Mouse (Mus musculus) kidney, embryonic 14.5 days (tissue): ENCODE measurements around the gene Ralgds. TPM values are rescaled to one million over a fixed set of nuclear protein-coding genes. Genes with fewer than 3 reads are reported as not detected.

Experiments used
- ATAC-seq: fragments of 200-750 bp; cut with Nextera tagmentation; 2 replicates; pipeline ENCODE4 v1.8.0; 2017; ENCODE audit warnings: moderate number of reproducible peaks, mild to moderate bottlenecking, moderate TSS enrichment, moderate library complexity; ENCODE audit not compliant: low FRiP score, low TSS enrichment
- H3K27ac ChIP-seq: fragments of 300-500 bp; sonication (generic); 2 replicates; pipeline ENCODE4 v1.5.1; 2014; ENCODE audit warnings: low read depth, mild to moderate bottlenecking, low read length, moderate library complexity, mixed read lengths
- H3K27me3 ChIP-seq: fragments of 300-500 bp; sonication (generic); 2 replicates; pipeline ENCODE4 v1.6.1; 2014; ENCODE audit warnings: mild to moderate bottlenecking, low read length; ENCODE audit not compliant: control insufficient read depth, insufficient read depth
- H3K36me3 ChIP-seq: fragments of 300-500 bp; sonication (generic); 2 replicates; pipeline ENCODE4 v1.6.1; 2014; ENCODE audit warnings: low read length, mixed read lengths; ENCODE audit not compliant: control insufficient read depth, insufficient read depth
- H3K4me1 ChIP-seq: fragments of 300-500 bp; sonication (generic); 2 replicates; pipeline ENCODE4 v1.6.1; 2014; ENCODE audit warnings: low read length, mixed read lengths; ENCODE audit not compliant: control insufficient read depth, insufficient read depth
- H3K4me2 ChIP-seq: fragments of 300-500 bp; sonication (generic); replicated peaks from 2 replicates; pipeline ENCODE4 v1.6.1; 2014; ENCODE audit warnings: low read depth, mild to moderate bottlenecking, low read length
- H3K4me3 ChIP-seq: fragments of 300-500 bp; sonication (generic); 2 replicates; pipeline ENCODE4 v1.5.1; 2014; ENCODE audit warnings: mild to moderate bottlenecking, low read length
- H3K9ac ChIP-seq: fragments of 300-500 bp; sonication (generic); 2 replicates; pipeline ENCODE4 v1.6.1; 2014; ENCODE audit warnings: low read depth, mild to moderate bottlenecking, low read length, moderate library complexity
- H3K9me3 ChIP-seq: fragments of 300-500 bp; sonication (generic); 2 replicates; pipeline ENCODE4 v1.6.1; 2016; ENCODE audit warnings: low read length; ENCODE audit not compliant: control insufficient read depth
- WGBS: fragments of 180-500 bp; shearing (Covaris S2); extraction: QIAGEN DNeasy Blood & Tissue Kit; methylation state at CpG from one replicate; pipeline ENCODE4 v1.1.7; 2014; 5-methylcytosine and 5-hydroxymethylcytosine counted together
- polyA plus RNA-seq: library from polyadenylated mRNA; unstranded; fragments of >200 nt; fragmentation: Nextera tagmentation; extraction: Ambion mirVana; gene quantifications from 2 replicates; pipeline ENCODE4 v1.2.1, GENCODE M21; 2014

Gene Ralgds
- polyA plus RNA-seq, 1 experiment from 2014 or later, result 26.6 TPM

DNA sequence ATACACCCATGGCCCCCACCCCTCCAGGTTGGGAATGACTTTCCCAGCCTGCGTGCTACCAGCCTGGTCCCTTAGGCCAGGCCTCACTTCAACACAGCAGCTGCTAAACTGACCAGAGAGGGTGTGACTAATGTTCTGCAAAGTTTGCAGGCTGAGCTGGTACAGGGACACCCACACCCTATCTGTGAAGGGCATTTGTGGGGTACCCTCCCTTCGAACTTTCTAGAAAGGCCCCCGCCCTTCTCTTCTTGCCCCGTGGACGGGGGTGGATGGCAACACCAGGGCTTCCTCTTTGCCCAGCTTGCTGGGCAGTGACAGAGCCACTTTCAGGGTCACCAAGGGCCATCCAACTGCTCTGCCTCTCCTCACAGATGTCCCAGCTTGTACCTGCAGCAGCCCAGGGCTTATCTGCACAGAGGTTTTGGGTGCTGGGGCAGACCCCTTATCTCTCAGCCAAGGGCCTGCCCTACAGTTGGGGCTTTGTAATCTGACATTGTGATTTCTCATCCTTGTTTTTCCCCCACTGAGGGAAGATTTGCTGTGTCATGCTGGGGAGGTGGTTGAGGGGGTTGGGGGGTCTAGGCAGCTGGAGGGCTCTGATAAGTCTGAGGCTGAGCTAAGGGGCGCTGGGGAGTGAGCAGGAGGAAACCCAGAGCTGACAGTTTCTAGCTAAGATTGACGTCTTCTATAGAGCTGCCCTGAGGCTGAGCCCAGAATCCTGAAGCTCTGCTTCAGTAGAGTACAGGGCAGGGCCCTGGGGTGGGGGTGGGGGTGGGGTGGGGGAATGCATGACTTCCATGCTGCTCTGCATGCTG lies 85.0 kb downstream of the Ralgds start:
- Histone ChIP-seq H3K9me3 (no peaks in the 10 kb centered on the region), H3K4me1 (peaks cover 12% of the 10 kb centered on the region; the same call in 1 of the 2 replicates), H3K36me3 (no peaks in the 10 kb centered on the region), H3K4me3 (no peak overlapping the region), H3K27ac (no peak overlapping the region), H3K4me2 (no peak overlapping the region), H3K27me3 (no peaks in the 10 kb centered on the region), H3K9ac (no peak overlapping the region)
- peak; percentile 60 for ATAC-seq
- WGBS, result 71% methylated on average over 7 of the region's 7 CpGs

- WGBS, result 54% methylated on average over 12 of the region's 12 CpGs
These were observed 86.0 kb downstream of the Ralgds start for GRCm38 (mm10) chr2:28598692-28599568.

DNA sequence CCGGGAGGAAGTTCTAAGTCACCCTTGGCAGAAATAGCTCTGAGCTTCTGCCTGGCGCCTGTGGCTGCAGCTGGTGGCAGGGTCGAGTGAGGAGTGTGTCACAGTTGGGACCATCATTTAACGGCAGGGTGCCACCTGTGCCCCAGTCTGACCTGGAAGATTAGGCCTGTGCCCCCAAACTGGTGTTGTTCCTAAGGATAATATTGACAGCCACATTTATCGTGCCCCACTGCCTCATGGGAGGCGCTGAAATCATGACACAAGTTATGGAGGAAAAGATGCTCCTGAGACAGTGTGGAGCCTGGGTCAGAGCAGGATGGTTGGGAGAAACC lies 86.6 kb downstream of the Ralgds start:
- H3K27ac ChIP-seq, result no peak overlapping the region

More at GRCm38 (mm10) chr2:28598692-28599568, 86.0 kb downstream of the Ralgds start:
- no peak overlapping the region for H3K4me2 ChIP-seq
- no peaks in the 10 kb centered on the region for H3K27me3 ChIP-seq
- no peaks in the 10 kb centered on the region for H3K9me3 ChIP-seq
- H3K4me1 ChIP-seq, result peaks cover 12% of the 10 kb centered on the region; the same call in 1 of the 2 replicates
- ATAC-seq, result peak; percentile 20; the same call in 1 of the 2 replicates
- no peak overlapping the region for H3K4me3 ChIP-seq
- H3K9ac ChIP-seq, result no peak overlapping the region
- no peaks in the 10 kb centered on the region for H3K36me3 ChIP-seq
- H3K27ac ChIP-seq, result no peak overlapping the region

DNA sequence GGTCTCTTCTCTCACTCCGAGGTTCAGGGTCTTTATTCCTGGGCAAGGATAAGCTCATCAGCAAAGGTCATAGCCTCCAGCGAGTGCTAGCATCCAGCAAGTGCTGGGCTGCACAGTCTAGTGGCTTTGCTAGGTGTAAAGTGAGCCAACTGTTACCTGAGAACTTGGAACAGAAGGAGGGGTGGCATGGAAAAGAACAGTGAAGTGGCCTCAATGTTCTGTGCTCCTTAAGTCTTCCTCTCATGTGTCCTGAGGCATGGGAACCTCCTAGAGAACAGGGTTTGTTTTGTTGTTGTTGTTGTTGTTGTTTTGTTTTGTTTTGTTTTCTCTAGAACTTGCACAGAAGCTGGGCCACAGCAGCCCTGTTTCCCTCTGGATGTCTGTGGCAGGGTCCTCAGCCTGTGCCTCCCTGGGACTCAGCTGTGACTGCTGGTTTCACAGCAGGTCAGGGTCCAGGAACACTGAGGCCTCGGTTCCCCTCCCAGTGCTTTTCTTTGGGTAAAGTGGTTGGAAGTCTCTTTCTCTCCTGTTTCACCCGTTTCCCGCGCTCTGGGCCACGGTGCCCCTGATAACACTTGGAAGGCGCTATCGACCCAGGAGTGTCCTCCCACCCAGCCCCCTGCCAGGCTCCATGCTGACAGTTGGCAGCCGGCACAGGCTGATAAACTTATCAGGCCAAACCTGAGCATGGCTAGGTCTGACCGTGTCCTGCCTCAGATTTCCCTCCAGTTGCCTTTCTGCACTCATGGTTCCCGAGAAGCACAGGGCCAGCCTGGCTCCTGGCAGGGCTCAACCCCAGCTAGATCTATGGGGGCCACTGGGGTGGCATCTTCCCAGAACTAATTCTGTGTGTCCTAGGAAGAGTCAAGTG lies 89.0 kb downstream of the Ralgds start:
- H3K4me2 ChIP-seq, result no peak overlapping the region
- H3K36me3 ChIP-seq, result no peaks in the 10 kb centered on the region
- ATAC-seq, result no peak
- H3K9me3 ChIP-seq, result no peaks in the 10 kb centered on the region
- 41% methylated on average over 12 of the region's 12 CpGs for WGBS
- no peaks in the 10 kb centered on the region for H3K27me3 ChIP-seq
- peaks cover 16% of the 10 kb centered on the region; the same call in 1 of the 2 replicates for H3K4me1 ChIP-seq
- H3K27ac ChIP-seq, result peak overlapping the region; percentile 38; the same call in 1 of the 2 replicates
- no peak overlapping the region for H3K9ac ChIP-seq
- H3K4me3 ChIP-seq, result no peak overlapping the region

More for the DNA sequence above, 86.6 kb downstream of the Ralgds start:
- Histone ChIP-seq H3K9me3 (no peaks in the 10 kb centered on the region), H3K36me3 (no peaks in the 10 kb centered on the region), H3K9ac (no peak overlapping the region), H3K4me3 (no peak overlapping the region), H3K27me3 (no peaks in the 10 kb centered on the region), H3K4me1 (peaks cover 12% of the 10 kb centered on the region; the same call in 1 of the 2 replicates), H3K4me2 (no peak overlapping the region)
- WGBS, result 73% methylated on average over 6 of the region's 6 CpGs
- no peak for ATAC-seq

Other genes starting within 250 kb of the Ralgds start
- gene Ppp1r26, start 66.3 kb upstream of the Ralgds start, polyA plus RNA-seq, result 3.0 and 6.2 TPM in 2 replicates
- 0.37 and 0.53 TPM in 2 replicates for gene 1700007K13Rik, start 46.8 kb upstream of the Ralgds start, polyA plus RNA-seq
- gene Mrps2, start 45.1 kb upstream of the Ralgds start, polyA plus RNA-seq, result 51.9 and 73.0 TPM in 2 replicates
- 2.7 and 3.5 TPM in 2 replicates for gene Gbgt1, start 16.2 kb upstream of the Ralgds start, polyA plus RNA-seq
- gene Gm10134, start 7.0 kb upstream of the Ralgds start, polyA plus RNA-seq, result 2.7 and 9.9 TPM in 2 replicates
- not detected in 2 replicates for gene Cel, start 50.3 kb downstream of the Ralgds start, polyA plus RNA-seq
- 31.1 and 35.8 TPM in 2 replicates for gene Gtf3c5, start 70.6 kb downstream of the Ralgds start, polyA plus RNA-seq
- 0.45 and 0.49 TPM in 2 replicates for gene Gfi1b, start 108.9 kb downstream of the Ralgds start, polyA plus RNA-seq
- 14.8 and 22.2 TPM in 2 replicates for gene Tsc1, start 128.1 kb downstream of the Ralgds start, polyA plus RNA-seq
- gene Spaca9, start 186.6 kb downstream of the Ralgds start, polyA plus RNA-seq, result 4.0 and 4.9 TPM in 2 replicates
- 0.84 and 0.97 TPM in 2 replicates for gene Ak8, start 187.0 kb downstream of the Ralgds start, polyA plus RNA-seq